Mouse (Mus musculus) G1E (cell line): ENCODE measurements at regions not wholly inside any gene's neighbourhood (a gene's known extent, or its start where the extent isn't known, plus 50 kb on each side); places are given as distances from the start of the nearest gene placed in this dataset.

ENCODE experiments used
- CTCF ChIP-seq: IDR thresholded peaks from 2 replicates; pipeline ENCODE4 v1.5.1; 2012; ENCODE audit warnings: low read depth, low read length, inconsistent platforms, mixed read lengths
- GATA1 ChIP-seq: IDR thresholded peaks from 2 replicates; pipeline ENCODE4 v1.6.1; 2012; ENCODE audit warnings: borderline replicate concordance, low read length, inconsistent platforms, mixed read lengths
- POLR2AphosphoS5 ChIP-seq: IDR thresholded peaks from 2 replicates; pipeline ENCODE4 v1.6.1; 2012; ENCODE audit warnings: low read depth, low read length, inconsistent platforms; ENCODE audit not compliant: insufficient replicate concordance

- no peak for TF ChIP-seq CTCF
- TF ChIP-seq GATA1: no peak
- TF ChIP-seq POLR2AphosphoS5: no peak
Measured at GRCm38 (mm10) chr19:14798417-14798816, 200.6 kb upstream of the Tle4 start.
